Mouse (Mus musculus): ENCODE data around the gene Olfr91.

- TF ChIP-seq CTCF (IDR thresholded peaks at IDR 0.05; ENCODE audit: control insufficient read depth, insufficient read depth, insufficient replicate concordance, low read depth, low read length) (no peak), POLR2A (IDR thresholded peaks at IDR 0.05; ENCODE audit: control insufficient read depth, low read depth, low read length) (no peak)
Observed at GRCm38 (mm10) chr17:37063063-37063462, 35.0 kb downstream of the Olfr91 start.

Measured in testis, adult 2 months (tissue).